Mouse (Mus musculus): ENCODE measurements at regions not wholly inside any gene's neighbourhood (a gene's known extent, or its start where the extent isn't known, plus 50 kb on each side); places are given as distances from the start of the nearest gene placed in this dataset.

GRCm38 (mm10) chr10:17493137-17493536, 229.9 kb upstream of the Cited2 start:
- Histone ChIP-seq H3K4me1 (replicated peaks; ENCODE audit: low read depth, low read length) (no peaks in the 10 kb centered on the region), H3K27me3 (ENCODE audit: insufficient read depth, low read length) (no peaks in the 10 kb centered on the region), H3K9me3 (ENCODE audit: low read length) (peaks cover 37% of the 10 kb centered on the region), H3K4me3 (replicated peaks; ENCODE audit: low read length) (no peak overlapping the region), H3K36me3 (ENCODE audit: insufficient read depth, low read length) (no peaks in the 10 kb centered on the region)
- TF ChIP-seq CTCF (conservative IDR thresholded peaks at IDR 0.05; ENCODE audit: low read length) (no peak), POU5F1 (IDR thresholded peaks at IDR 0.05; ENCODE audit: borderline replicate concordance, low read length) (no peak), NANOG (IDR thresholded peaks at IDR 0.05; ENCODE audit: borderline replicate concordance, low read length) (no peak)

- H3K4me3 ChIP-seq (replicated peaks; ENCODE audit: low read length) = no peak overlapping the region
- H3K27me3 ChIP-seq (ENCODE audit: insufficient read depth, low read length) = no peaks in the 10 kb centered on the region
- peaks cover 48% of the 10 kb centered on the region for H3K9me3 ChIP-seq (ENCODE audit: low read length)
- H3K4me1 ChIP-seq (replicated peaks; ENCODE audit: low read depth, low read length) = no peaks in the 10 kb centered on the region
- TF ChIP-seq CTCF (conservative IDR thresholded peaks at IDR 0.05; ENCODE audit: low read length) (no peak), NANOG (IDR thresholded peaks at IDR 0.05; ENCODE audit: borderline replicate concordance, low read length) (no peak), POU5F1 (IDR thresholded peaks at IDR 0.05; ENCODE audit: borderline replicate concordance, low read length) (no peak)
- H3K36me3 ChIP-seq (ENCODE audit: insufficient read depth, low read length) = no peaks in the 10 kb centered on the region
These were observed 226.2 kb upstream of the Cited2 start for GRCm38 (mm10) chr10:17496831-17497230.

GRCm38 (mm10) chr10:17510626-17511193, 212.3 kb upstream of the Cited2 start:
- Histone ChIP-seq H3K27me3 (ENCODE audit: insufficient read depth, low read length) (no peaks in the 10 kb centered on the region), H3K36me3 (ENCODE audit: insufficient read depth, low read length) (peaks cover 3% of the 10 kb centered on the region; the same call in 1 of the 2 replicates), H3K9me3 (ENCODE audit: low read length) (peaks cover 17% of the 10 kb centered on the region), H3K4me1 (replicated peaks; ENCODE audit: low read depth, low read length) (peaks cover 5% of the 10 kb centered on the region; the same call in 1 of the 2 replicates), H3K4me3 (replicated peaks; ENCODE audit: low read length) (no peak overlapping the region)
- TF ChIP-seq CTCF (conservative IDR thresholded peaks at IDR 0.05; ENCODE audit: low read length) (no peak), POU5F1 (IDR thresholded peaks at IDR 0.05; ENCODE audit: borderline replicate concordance, low read length) (no peak), NANOG (IDR thresholded peaks at IDR 0.05; ENCODE audit: borderline replicate concordance, low read length) (no peak)

- no peaks in the 10 kb centered on the region for H3K27me3 ChIP-seq (ENCODE audit: insufficient read depth, low read length)
- no peak overlapping the region for H3K4me3 ChIP-seq (replicated peaks; ENCODE audit: low read length)
- H3K9me3 ChIP-seq (ENCODE audit: low read length) = peaks cover 6% of the 10 kb centered on the region; the same call in 1 of the 2 replicates
- peaks cover 5% of the 10 kb centered on the region; the same call in 1 of the 2 replicates for H3K4me1 ChIP-seq (replicated peaks; ENCODE audit: low read depth, low read length)
- TF ChIP-seq POU5F1 (IDR thresholded peaks at IDR 0.05; ENCODE audit: borderline replicate concordance, low read length) (no peak), CTCF (conservative IDR thresholded peaks at IDR 0.05; ENCODE audit: low read length) (no peak), NANOG (IDR thresholded peaks at IDR 0.05; ENCODE audit: borderline replicate concordance, low read length) (no peak)
- H3K36me3 ChIP-seq (ENCODE audit: insufficient read depth, low read length) = no peaks in the 10 kb centered on the region
These were observed 211.2 kb upstream of the Cited2 start for GRCm38 (mm10) chr10:17511779-17512335.

GRCm38 (mm10) chr10:17512487-17512886, 210.5 kb upstream of the Cited2 start:
- Histone ChIP-seq H3K27me3 (ENCODE audit: insufficient read depth, low read length) (no peaks in the 10 kb centered on the region), H3K36me3 (ENCODE audit: insufficient read depth, low read length) (no peaks in the 10 kb centered on the region)
- TF ChIP-seq CTCF (conservative IDR thresholded peaks at IDR 0.05; ENCODE audit: low read length) = no peak
- TF ChIP-seq POU5F1 (IDR thresholded peaks at IDR 0.05; ENCODE audit: borderline replicate concordance, low read length) = no peak
- no peak for TF ChIP-seq NANOG (IDR thresholded peaks at IDR 0.05; ENCODE audit: borderline replicate concordance, low read length)

GRCm38 (mm10) chr10:17513756-17514155, 209.3 kb upstream of the Cited2 start:
- Histone ChIP-seq H3K9me3 (ENCODE audit: low read length) (no peaks in the 10 kb centered on the region), H3K36me3 (ENCODE audit: insufficient read depth, low read length) (no peaks in the 10 kb centered on the region), H3K4me1 (replicated peaks; ENCODE audit: low read depth, low read length) (peaks cover 5% of the 10 kb centered on the region; the same call in 1 of the 2 replicates), H3K27me3 (ENCODE audit: insufficient read depth, low read length) (no peaks in the 10 kb centered on the region), H3K4me3 (replicated peaks; ENCODE audit: low read length) (no peak overlapping the region)
- TF ChIP-seq CTCF (conservative IDR thresholded peaks at IDR 0.05; ENCODE audit: low read length) = no peak
- no peak for TF ChIP-seq POU5F1 (IDR thresholded peaks at IDR 0.05; ENCODE audit: borderline replicate concordance, low read length)
- no peak for TF ChIP-seq NANOG (IDR thresholded peaks at IDR 0.05; ENCODE audit: borderline replicate concordance, low read length)

More at GRCm38 (mm10) chr10:17512487-17512886, 210.5 kb upstream of the Cited2 start:
- H3K4me3 ChIP-seq (replicated peaks; ENCODE audit: low read length) = no peak overlapping the region
- H3K9me3 ChIP-seq (ENCODE audit: low read length) = no peaks in the 10 kb centered on the region
- H3K4me1 ChIP-seq (replicated peaks; ENCODE audit: low read depth, low read length) = peaks cover 5% of the 10 kb centered on the region; the same call in 1 of the 2 replicates

- H3K4me3 ChIP-seq (replicated peaks; ENCODE audit: low read length) = no peak overlapping the region
- H3K27me3 ChIP-seq (ENCODE audit: insufficient read depth, low read length) = no peaks in the 10 kb centered on the region
- no peak for TF ChIP-seq NANOG (IDR thresholded peaks at IDR 0.05; ENCODE audit: borderline replicate concordance, low read length)
- no peak for TF ChIP-seq POU5F1 (IDR thresholded peaks at IDR 0.05; ENCODE audit: borderline replicate concordance, low read length)
- no peak for TF ChIP-seq CTCF (conservative IDR thresholded peaks at IDR 0.05; ENCODE audit: low read length)
- no peaks in the 10 kb centered on the region for H3K9me3 ChIP-seq (ENCODE audit: low read length)
- H3K4me1 ChIP-seq (replicated peaks; ENCODE audit: low read depth, low read length) = peaks cover 5% of the 10 kb centered on the region; the same call in 1 of the 2 replicates
- no peaks in the 10 kb centered on the region for H3K36me3 ChIP-seq (ENCODE audit: insufficient read depth, low read length)
These were observed 206.9 kb upstream of the Cited2 start for GRCm38 (mm10) chr10:17516068-17516467.

- Histone ChIP-seq H3K36me3 (ENCODE audit: insufficient read depth, low read length) (no peaks in the 10 kb centered on the region), H3K27me3 (ENCODE audit: insufficient read depth, low read length) (no peaks in the 10 kb centered on the region), H3K9me3 (ENCODE audit: low read length) (no peaks in the 10 kb centered on the region), H3K4me1 (replicated peaks; ENCODE audit: low read depth, low read length) (no peaks in the 10 kb centered on the region), H3K4me3 (replicated peaks; ENCODE audit: low read length) (no peak overlapping the region)
- TF ChIP-seq CTCF (conservative IDR thresholded peaks at IDR 0.05; ENCODE audit: low read length) (no peak), POU5F1 (IDR thresholded peaks at IDR 0.05; ENCODE audit: borderline replicate concordance, low read length) (no peak), NANOG (IDR thresholded peaks at IDR 0.05; ENCODE audit: borderline replicate concordance, low read length) (no peak)
These were observed 204.4 kb upstream of the Cited2 start for GRCm38 (mm10) chr10:17518423-17519175.
